Mouse (Mus musculus): ENCODE data around the gene Gm19345. TPM values are rescaled to one million over a fixed set of nuclear protein-coding genes. Genes with fewer than 3 reads are reported as not detected.

Gene Gm19345
- not detected in 2 replicates for polyA plus RNA-seq (2015; fragmentation: Nextera tagmentation; extraction: Ambion mirVana)

DNA sequence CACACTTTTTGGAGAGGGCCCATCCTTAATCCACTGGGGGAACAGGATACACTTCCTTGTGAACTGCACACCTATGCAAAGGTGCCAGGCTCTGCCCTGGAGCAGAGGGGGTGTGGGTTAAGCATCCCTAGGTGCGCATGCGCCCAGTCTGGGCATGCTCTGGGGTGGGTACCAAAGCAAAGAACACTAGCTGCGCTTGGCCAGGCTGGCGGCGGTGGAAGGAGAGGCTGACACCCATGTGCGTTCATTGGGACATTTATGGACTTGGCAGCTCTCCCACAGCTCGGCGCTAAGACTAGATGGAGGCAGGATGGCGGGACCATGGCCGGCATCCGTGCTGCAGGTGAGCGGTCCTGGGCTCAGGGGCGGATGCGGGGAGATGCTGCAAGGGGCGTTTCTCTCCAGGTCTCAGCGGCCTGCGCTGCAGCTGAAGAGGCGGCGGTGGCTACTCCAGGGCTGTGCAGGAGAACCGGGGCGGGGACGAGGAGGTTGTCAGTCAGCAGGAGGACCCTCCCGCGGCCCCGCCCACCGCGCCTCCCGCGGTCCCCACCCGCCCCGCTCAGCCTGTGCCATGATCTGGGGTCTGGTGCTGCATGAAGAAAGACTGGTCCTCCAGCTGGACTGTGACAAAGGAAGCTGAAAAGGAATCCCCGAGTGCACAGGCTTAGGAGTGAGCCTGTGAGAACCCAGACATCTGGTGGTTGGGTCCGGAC, at the start of gene Gm19345:
TSS of gene Gm19345 (plus strand) at position 146 of the 713 bp plus-strand sequence.

DNA sequence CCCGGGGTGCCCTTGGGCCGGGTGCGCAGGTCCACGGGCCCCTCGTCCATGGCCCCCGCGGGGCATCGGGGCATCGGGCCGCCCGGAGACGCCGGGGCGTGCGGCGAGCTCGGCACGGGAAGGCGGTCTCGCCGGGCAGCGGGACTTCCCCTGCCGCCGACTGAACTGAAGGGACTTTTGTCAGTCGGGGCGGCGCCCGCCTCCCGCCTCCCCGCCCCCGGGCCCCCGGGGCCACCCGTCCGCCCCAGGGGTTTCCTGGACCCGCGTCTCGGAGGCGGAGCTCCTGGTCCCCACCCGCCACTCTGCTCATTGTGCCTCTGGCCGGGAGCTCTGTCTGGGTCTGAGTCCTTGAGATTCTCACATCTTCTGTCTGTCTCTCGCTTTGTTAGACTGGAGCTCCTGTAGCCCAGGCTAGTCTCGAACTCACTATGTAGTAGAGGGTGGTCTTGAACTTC, 29.2 kb upstream of the Gm19345 start, which contains the start of gene Bcl3:
TSS of gene Bcl3 (minus strand) at position 167 of the 455 bp plus-strand sequence.

DNA sequence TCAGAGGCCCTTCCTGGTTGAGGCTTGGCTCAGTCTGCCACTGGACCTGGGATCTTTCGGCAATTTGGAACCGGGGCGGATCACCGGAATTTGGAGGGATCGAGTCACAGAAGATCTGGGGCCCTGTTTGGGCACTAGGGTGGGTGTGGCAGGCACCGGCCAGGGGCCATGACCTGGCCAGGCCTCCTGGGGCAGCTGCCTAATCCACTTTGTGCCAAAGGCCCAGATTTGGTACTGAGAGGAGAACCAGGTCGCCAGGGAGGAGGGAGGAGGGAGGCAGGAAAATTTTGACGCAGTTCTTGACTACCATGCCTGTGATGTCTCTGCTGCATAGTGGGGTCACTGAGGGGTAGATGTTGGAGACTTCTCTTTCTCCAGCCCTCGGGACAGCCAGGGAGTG, 9.4 kb downstream of the Gm19345 start, which contains the start of gene Ceacam16:
TSS of gene Ceacam16 (minus strand) at position 101 of the 400 bp plus-strand sequence.

DNA sequence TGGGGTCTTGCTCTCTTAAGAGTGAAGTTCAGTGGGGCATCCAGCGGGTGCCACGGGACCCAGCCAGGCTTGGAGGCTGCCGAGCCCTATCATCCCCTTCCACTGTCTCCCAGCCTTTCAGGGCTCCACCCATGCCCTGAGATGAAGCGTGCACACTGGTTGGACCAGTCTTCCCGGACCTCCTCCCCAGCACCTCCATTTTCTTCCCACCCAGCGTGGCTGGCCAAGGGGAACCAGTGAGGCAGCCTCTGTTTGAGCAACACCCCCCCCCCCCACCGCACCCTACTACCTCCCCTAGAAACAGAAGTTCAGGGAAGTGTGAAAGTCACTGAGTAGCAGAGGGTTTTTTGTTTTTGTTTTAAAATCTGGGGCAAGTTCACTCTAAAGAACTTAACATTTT, 36.0 kb downstream of the Gm19345 start, which contains the start of gene Ceacam19:
TSS of gene Ceacam19 (minus strand) at position 117 of the 400 bp plus-strand sequence.

Other genes starting within 250 kb of the Gm19345 start
- 18.3 and 20.7 TPM in 2 replicates for gene Clasrp, start 247.5 kb upstream of the Gm19345 start, polyA plus RNA-seq (2015; fragmentation: Nextera tagmentation; extraction: Ambion mirVana)
- 8.1 and 9.4 TPM in 2 replicates for gene Relb, start 222.6 kb upstream of the Gm19345 start, polyA plus RNA-seq (2015; fragmentation: Nextera tagmentation; extraction: Ambion mirVana)
- 46.1 and 53.3 TPM in 2 replicates for gene Clptm1, start 187.0 kb upstream of the Gm19345 start, polyA plus RNA-seq (2015; fragmentation: Nextera tagmentation; extraction: Ambion mirVana)
- gene Apoc2, start 174.1 kb upstream of the Gm19345 start, polyA plus RNA-seq (2015; fragmentation: Nextera tagmentation; extraction: Ambion mirVana) = 2.7 and 2.9 TPM in 2 replicates
- gene Gm44805, start 170.6 kb upstream of the Gm19345 start, polyA plus RNA-seq (2015; fragmentation: Nextera tagmentation; extraction: Ambion mirVana) = 2.2 TPM in 1 of 2 replicates, not detected in the other
- gene Apoc4, start 170.5 kb upstream of the Gm19345 start, polyA plus RNA-seq (2015; fragmentation: Nextera tagmentation; extraction: Ambion mirVana) = 3.4 and 21.2 TPM in 2 replicates
- gene Apoc1, start 159.3 kb upstream of the Gm19345 start, polyA plus RNA-seq (2015; fragmentation: Nextera tagmentation; extraction: Ambion mirVana) = 12.4 and 217 TPM in 2 replicates
- 342 and 1,192 TPM in 2 replicates for gene Apoe, start 152.8 kb upstream of the Gm19345 start, polyA plus RNA-seq (2015; fragmentation: Nextera tagmentation; extraction: Ambion mirVana)
- gene Tomm40, start 136.6 kb upstream of the Gm19345 start, polyA plus RNA-seq (2015; fragmentation: Nextera tagmentation; extraction: Ambion mirVana) = 72.8 and 86.6 TPM in 2 replicates
- gene Nectin2, start 101.5 kb upstream of the Gm19345 start, polyA plus RNA-seq (2015; fragmentation: Nextera tagmentation; extraction: Ambion mirVana) = 21.2 and 24.3 TPM in 2 replicates
- 117 and 123 TPM in 2 replicates for gene Bcam, start 81.0 kb upstream of the Gm19345 start, polyA plus RNA-seq (2015; fragmentation: Nextera tagmentation; extraction: Ambion mirVana)
- 1.1 and 1.2 TPM in 2 replicates for gene Cblc, start 55.2 kb upstream of the Gm19345 start, polyA plus RNA-seq (2015; fragmentation: Nextera tagmentation; extraction: Ambion mirVana)
- 2.5 and 2.8 TPM in 2 replicates for gene Bcl3, start 29.2 kb upstream of the Gm19345 start, polyA plus RNA-seq (2015; fragmentation: Nextera tagmentation; extraction: Ambion mirVana)
- 0.07 TPM in 1 of 2 replicates, not detected in the other for gene Ceacam16, start 9.3 kb downstream of the Gm19345 start, polyA plus RNA-seq (2015; fragmentation: Nextera tagmentation; extraction: Ambion mirVana)
- gene Ceacam19, start 36.0 kb downstream of the Gm19345 start, polyA plus RNA-seq (2015; fragmentation: Nextera tagmentation; extraction: Ambion mirVana) = 0.54 TPM in 1 of 2 replicates, not detected in the other
- gene Pvr, start 69.2 kb downstream of the Gm19345 start, polyA plus RNA-seq (2015; fragmentation: Nextera tagmentation; extraction: Ambion mirVana) = 15.0 and 18.2 TPM in 2 replicates
- gene Igsf23, start 98.8 kb downstream of the Gm19345 start, polyA plus RNA-seq (2015; fragmentation: Nextera tagmentation; extraction: Ambion mirVana) = 0.07 and 0.13 TPM in 2 replicates
- not detected in 2 replicates for gene Ceacam20, start 113.4 kb downstream of the Gm19345 start, polyA plus RNA-seq (2015; fragmentation: Nextera tagmentation; extraction: Ambion mirVana)
- not detected in 2 replicates for gene Nlrp9b, start 139.5 kb downstream of the Gm19345 start, polyA plus RNA-seq (2015; fragmentation: Nextera tagmentation; extraction: Ambion mirVana)
- gene Vmn1r91, start 247.7 kb downstream of the Gm19345 start, polyA plus RNA-seq (2015; fragmentation: Nextera tagmentation; extraction: Ambion mirVana) = not detected in 2 replicates